Mouse (Mus musculus) midbrain, embryonic 14.5 days (tissue): ENCODE results near the gene Akr1b3. TPM values are rescaled to one million over a fixed set of nuclear protein-coding genes. Genes with fewer than 3 reads are reported as not detected.

Experiments used
- ATAC-seq: fragments of 200-750 bp; cut with Nextera tagmentation; 2 replicates; pipeline ENCODE4 v1.8.0; 2017; ENCODE audit warnings: moderate number of reproducible peaks, moderate library complexity; ENCODE audit not compliant: low FRiP score, low TSS enrichment
- DNase-seq: peaks from one replicate; pipeline ENCODE4 v3.0.0-alpha.2; 2015
- H3K27ac ChIP-seq: fragments of 300-500 bp; sonication (generic); replicated peaks from 2 replicates; pipeline ENCODE4 v1.5.1; 2014; ENCODE audit warnings: mild to moderate bottlenecking, low read depth, low read length, moderate library complexity
- H3K27me3 ChIP-seq: fragments of 300-500 bp; sonication (generic); 2 replicates; pipeline ENCODE4 v1.6.1; 2014; ENCODE audit warnings: low read length, control low read depth, mixed read lengths; ENCODE audit not compliant: control insufficient read depth, insufficient read depth
- H3K36me3 ChIP-seq: fragments of 300-500 bp; sonication (generic); 2 replicates; pipeline ENCODE4 v1.6.1; 2014; ENCODE audit warnings: low read length, control low read depth; ENCODE audit not compliant: control insufficient read depth, insufficient read depth
- H3K4me1 ChIP-seq: fragments of 300-500 bp; sonication (generic); 2 replicates; pipeline ENCODE4 v1.6.1; 2014; ENCODE audit warnings: mild to moderate bottlenecking, antibody characterized with exemption, low read length, control low read depth; ENCODE audit not compliant: control insufficient read depth, insufficient read depth
- H3K4me2 ChIP-seq: fragments of 300-500 bp; sonication (generic); 2 replicates; pipeline ENCODE4 v1.6.1; 2014; ENCODE audit warnings: mild to moderate bottlenecking, low read length, moderate library complexity
- H3K4me3 ChIP-seq: fragments of 300-500 bp; sonication (generic); replicated peaks from 2 replicates; pipeline ENCODE4 v1.5.1; 2014; ENCODE audit warnings: low read depth, low read length
- H3K9ac ChIP-seq: fragments of 300-500 bp; sonication (generic); replicated peaks from 2 replicates; pipeline ENCODE4 v1.6.1; 2014; ENCODE audit warnings: mild to moderate bottlenecking, low read length, moderate library complexity
- H3K9me3 ChIP-seq: fragments of 300-500 bp; sonication (generic); 2 replicates; pipeline ENCODE4 v1.6.1; 2016; ENCODE audit warnings: low read length, control low read depth, mixed read lengths; ENCODE audit not compliant: control insufficient read depth
- WGBS: fragments of 180-500 bp; shearing (Covaris S2); extraction: QIAGEN DNeasy Blood & Tissue Kit; methylation state at CpG from one replicate; pipeline ENCODE4 v1.1.7; 2014; 5-methylcytosine and 5-hydroxymethylcytosine counted together
- polyA plus RNA-seq: library from polyadenylated mRNA; unstranded; fragments of >200 nt; fragmentation: Nextera tagmentation; extraction: Ambion mirVana; gene quantifications from 2 replicates; pipeline ENCODE4 v1.2.1, GENCODE M21; 2014

Gene Akr1b3
- polyA plus RNA-seq, 1 experiment from 2014 or later, result 106 TPM

DNA sequence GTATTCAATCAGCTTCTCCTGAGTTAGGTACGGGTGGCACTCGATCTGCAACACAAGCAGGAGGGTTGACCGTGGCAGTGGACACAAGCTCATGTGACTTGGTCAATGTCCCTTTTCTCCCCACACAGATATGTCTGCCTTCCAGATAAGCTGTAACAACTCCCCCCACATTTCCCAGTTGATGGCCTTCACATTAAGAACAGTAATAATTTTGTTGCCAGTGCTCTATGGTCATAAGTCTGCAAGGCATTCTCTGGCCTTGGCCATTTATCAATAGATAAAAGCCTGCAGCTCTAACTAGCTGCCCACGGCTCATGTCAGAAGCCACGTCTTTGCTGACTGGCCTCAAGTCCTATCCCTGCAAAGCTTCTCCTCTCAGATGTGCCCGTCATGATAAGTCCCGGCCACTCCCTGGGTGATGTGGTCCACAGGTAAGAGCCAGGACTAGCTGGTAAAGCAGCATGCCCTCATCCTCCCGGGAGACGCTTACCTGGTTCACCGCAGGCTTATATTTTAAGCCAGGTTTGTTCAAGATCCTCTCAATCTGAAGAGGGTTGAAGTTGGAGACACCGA, 7.2 kb downstream of the Akr1b3 start:
- 96% methylated on average over 11 of the region's 11 CpGs for WGBS
- Histone ChIP-seq H3K9ac (no peak overlapping the region), H3K4me3 (no peak overlapping the region), H3K36me3 (peaks cover 36% of the 10 kb centered on the region), H3K27me3 (no peaks in the 10 kb centered on the region), H3K9me3 (no peaks in the 10 kb centered on the region), H3K4me1 (no peaks in the 10 kb centered on the region), H3K4me2 (no peak overlapping the region), H3K27ac (no peak overlapping the region)
- DNase-seq (no peak), ATAC-seq (no peak)

DNA sequence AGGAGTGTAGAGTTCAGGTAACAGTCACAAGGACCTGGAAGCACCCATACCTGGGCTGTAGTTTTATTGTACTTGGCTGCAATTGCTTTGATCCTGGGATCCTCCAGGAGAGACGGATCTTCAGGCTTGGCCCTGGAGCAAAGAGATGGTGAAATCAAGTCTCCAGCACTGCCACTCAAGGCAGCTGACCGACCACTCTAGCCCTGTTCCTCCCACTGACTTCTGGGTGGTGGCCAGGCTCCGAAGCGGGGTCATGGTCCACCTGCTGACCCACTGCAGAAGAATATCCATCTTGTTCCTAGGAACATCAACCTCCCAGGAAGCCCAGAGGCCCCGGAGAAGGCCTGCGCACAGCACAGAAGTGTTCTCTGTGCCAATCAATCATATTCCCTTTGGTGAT, 7.8 kb downstream of the Akr1b3 start:
- Histone ChIP-seq H3K4me2 (no peak overlapping the region), H3K27me3 (no peaks in the 10 kb centered on the region), H3K4me1 (no peaks in the 10 kb centered on the region), H3K9ac (no peak overlapping the region), H3K9me3 (no peaks in the 10 kb centered on the region), H3K27ac (no peak overlapping the region), H3K36me3 (peaks cover 36% of the 10 kb centered on the region), H3K4me3 (no peak overlapping the region)
- no peak for DNase-seq
- no peak for ATAC-seq
- 93% methylated on average over 6 of the region's 6 CpGs for WGBS

DNA sequence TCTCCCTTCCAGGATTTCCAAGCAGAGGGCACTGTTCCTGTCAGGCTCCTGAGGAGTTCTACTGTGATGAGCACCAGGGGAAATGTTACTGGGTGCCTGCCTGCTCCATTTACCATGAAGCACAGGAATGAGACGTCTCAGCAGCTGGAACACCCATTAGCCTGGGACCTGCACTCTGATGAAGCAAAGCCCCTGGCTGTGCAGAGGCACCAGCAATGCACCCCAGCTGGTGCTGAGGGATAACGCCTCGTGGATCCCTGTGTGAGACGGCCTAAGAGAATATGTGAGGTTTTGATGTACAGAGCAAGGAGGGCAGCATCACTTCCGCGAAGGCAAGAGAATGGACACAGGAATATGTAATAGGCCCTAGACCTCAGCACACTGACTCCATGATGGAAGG, 10.5 kb downstream of the Akr1b3 start:
- WGBS, result 92% methylated on average over 6 of the region's 6 CpGs

GRCm38 (mm10) chr6:34304675-34305241, 12.5 kb downstream of the Akr1b3 start:
- H3K27ac ChIP-seq, result no peak overlapping the region
- DNase-seq (no peak), ATAC-seq (no peak)
- no peak overlapping the region for H3K4me3 ChIP-seq
- H3K36me3 ChIP-seq, result peaks cover 30% of the 10 kb centered on the region
- no peak overlapping the region for H3K4me2 ChIP-seq
- H3K4me1 ChIP-seq, result no peaks in the 10 kb centered on the region
- H3K9ac ChIP-seq, result no peak overlapping the region
- H3K27me3 ChIP-seq, result no peaks in the 10 kb centered on the region
- H3K9me3 ChIP-seq, result no peaks in the 10 kb centered on the region
- WGBS, result 77% methylated on average over 10 of the region's 10 CpGs

More for the DNA sequence above, 10.5 kb downstream of the Akr1b3 start:
- no peak overlapping the region for H3K4me2 ChIP-seq
- H3K4me1 ChIP-seq, result no peaks in the 10 kb centered on the region
- H3K36me3 ChIP-seq, result peaks cover 36% of the 10 kb centered on the region
- H3K4me3 ChIP-seq, result no peak overlapping the region
- no peaks in the 10 kb centered on the region for H3K9me3 ChIP-seq
- H3K27ac ChIP-seq, result no peak overlapping the region
- ATAC-seq (no peak), DNase-seq (no peak)
- H3K9ac ChIP-seq, result no peak overlapping the region
- no peaks in the 10 kb centered on the region for H3K27me3 ChIP-seq

DNA sequence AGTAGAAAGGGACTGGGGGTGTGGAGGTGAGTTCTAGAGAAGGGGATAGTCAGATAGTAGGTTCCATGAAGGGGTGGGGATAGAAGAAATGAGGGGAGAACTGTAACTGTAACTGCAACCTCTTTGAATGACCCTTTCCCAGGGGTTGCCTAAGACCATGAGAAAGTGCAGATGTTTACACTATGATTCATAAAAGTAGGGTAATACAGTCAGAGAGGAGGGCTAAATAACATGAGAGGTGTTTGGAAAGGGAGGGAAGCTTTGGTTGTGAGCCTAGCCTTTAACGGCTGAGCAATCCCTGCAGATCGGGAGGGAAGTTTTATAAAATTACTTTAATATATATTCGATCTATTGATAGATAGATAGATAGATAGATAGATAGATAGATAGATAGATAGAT, 20.2 kb downstream of the Akr1b3 start:
- H3K4me3 ChIP-seq, result no peak overlapping the region
- DNase-seq, result no peak
- H3K4me1 ChIP-seq, result no peaks in the 10 kb centered on the region
- H3K27ac ChIP-seq, result no peak overlapping the region
- 94% methylated on average over 3 of the region's 3 CpGs for WGBS
- no peaks in the 10 kb centered on the region for H3K9me3 ChIP-seq
- no peak overlapping the region for H3K4me2 ChIP-seq
- no peaks in the 10 kb centered on the region for H3K36me3 ChIP-seq
- H3K27me3 ChIP-seq, result no peaks in the 10 kb centered on the region
- no peak overlapping the region for H3K9ac ChIP-seq
- ATAC-seq, result no peak

- 93% methylated on average over 9 of the region's 9 CpGs for WGBS
These were observed 21.8 kb downstream of the Akr1b3 start for GRCm38 (mm10) chr6:34295437-34295836.

GRCm38 (mm10) chr6:34292882-34293487, 24.3 kb downstream of the Akr1b3 start:
- H3K9ac ChIP-seq, result peak overlapping the region; percentile 16; the same call in 1 of the 2 replicates
- WGBS, result 29% methylated on average over 9 of the region's 9 CpGs
- no peaks in the 10 kb centered on the region for H3K27me3 ChIP-seq
- H3K36me3 ChIP-seq, result no peaks in the 10 kb centered on the region
- no peak overlapping the region for H3K4me3 ChIP-seq
- peak; percentile 92 for DNase-seq
- no peak overlapping the region for H3K4me2 ChIP-seq
- no peaks in the 10 kb centered on the region for H3K4me1 ChIP-seq
- H3K9me3 ChIP-seq, result no peaks in the 10 kb centered on the region
- ATAC-seq, result peak; percentile 90
- H3K27ac ChIP-seq, result peak overlapping the region; percentile 60

More at GRCm38 (mm10) chr6:34295437-34295836, 21.8 kb downstream of the Akr1b3 start:
- Histone ChIP-seq H3K9me3 (no peaks in the 10 kb centered on the region), H3K4me3 (no peak overlapping the region), H3K9ac (no peak overlapping the region), H3K4me1 (no peaks in the 10 kb centered on the region), H3K36me3 (no peaks in the 10 kb centered on the region), H3K4me2 (no peak overlapping the region), H3K27me3 (no peaks in the 10 kb centered on the region), H3K27ac (no peak overlapping the region)
- DNase-seq (no peak), ATAC-seq (no peak)

DNA sequence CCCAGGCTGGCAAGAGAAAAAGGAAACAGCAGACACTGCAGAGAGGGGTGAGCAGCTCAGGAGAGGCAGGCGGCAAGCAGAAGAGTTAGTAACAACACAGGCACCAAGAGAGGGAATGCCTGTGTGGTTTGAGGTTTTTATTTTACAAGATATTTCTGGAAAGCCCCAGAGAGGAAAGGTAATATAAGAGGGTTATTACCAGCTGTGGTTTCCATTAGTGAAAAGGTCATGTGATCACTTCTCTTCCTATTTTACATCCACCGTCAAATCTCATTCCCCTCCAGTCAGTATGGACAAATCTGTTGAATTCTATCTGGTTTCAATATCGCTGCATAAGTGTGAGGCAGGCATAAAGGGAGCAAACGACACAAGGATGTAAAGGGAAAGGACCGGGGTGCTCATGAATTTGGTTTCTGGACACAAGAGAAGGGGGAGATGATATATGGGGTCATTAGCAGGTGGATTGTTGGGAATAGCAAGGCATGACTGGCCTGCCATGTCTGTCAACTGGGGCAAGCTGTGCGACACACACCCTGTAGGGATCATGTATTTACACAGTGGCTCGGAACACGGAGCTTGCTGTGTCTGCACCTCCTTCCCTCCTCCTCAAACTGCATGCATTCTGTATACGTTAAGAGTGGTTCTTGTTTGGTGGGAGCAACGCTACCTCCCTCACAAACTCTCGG, 24.9 kb downstream of the Akr1b3 start:
- Histone ChIP-seq H3K27ac (peak overlapping the region; percentile 37; the same call in 1 of the 2 replicates), H3K4me1 (no peaks in the 10 kb centered on the region), H3K9ac (no peak overlapping the region; the same call in 1 of the 2 replicates), H3K4me2 (no peak overlapping the region), H3K36me3 (no peaks in the 10 kb centered on the region), H3K4me3 (no peak overlapping the region), H3K9me3 (no peaks in the 10 kb centered on the region), H3K27me3 (no peaks in the 10 kb centered on the region)
- WGBS, result 72% methylated on average over 11 of the region's 11 CpGs
- peak; percentile 6; the same call in 1 of the 2 replicates for ATAC-seq
- no peak for DNase-seq
